21 mouse cellular contexts compared by ENCODE assay signal in genomic region chr16:87711961-87712360, GRCm38 (mm10). TPM values are rescaled to one million over a fixed set of nuclear protein-coding genes. Genes with fewer than 3 reads are reported as not detected.
A peak's percentile ranks its signal among the peaks of the same experiment; 100 is the strongest.
DNase-seq lines count a peak whose midpoint lies in the region; ATAC-seq and TF ChIP-seq lines count a peak whose summit lies in the region.
"Had no signal": no experiment of that assay in that cellular context is flagged by ENCODE, and none has a peak within 500 bp of the region (broad histone marks: within the 10 kb centered on the region; RNA-seq: fewer than 3 reads in every experiment).

No protein-coding gene starts in this region.

- no peaks in the 10 kb centered on the region for H3K27me3 ChIP-seq in megakaryocyte, embryonic 14.5 days (replicated peaks)
- H3K27me3 ChIP-seq in liver, embryonic 13.5 days = no peaks in the 10 kb centered on the region
- no peaks in the 10 kb centered on the region for H3K27me3 ChIP-seq in hindbrain, embryonic 11.5 days (ENCODE audit: control insufficient read depth, insufficient read depth, low read length)
- no peaks in the 10 kb centered on the region for H3K27me3 ChIP-seq in forebrain, embryonic 10.5 days (ENCODE audit: poor library complexity, severe bottlenecking)
- H3K27me3 ChIP-seq: heart, embryonic 12.5 days; hindbrain, embryonic 15.5 days; midbrain, embryonic 13.5 days had no signal

- H3K4me2 ChIP-seq in liver, embryonic 13.5 days = peak overlapping the region; percentile 72
- H3K4me2 ChIP-seq in hindbrain, embryonic 11.5 days (replicated peaks; ENCODE audit: low read depth, low read length) = no peak overlapping the region
- H3K4me2 ChIP-seq: hindbrain, embryonic 15.5 days; midbrain, embryonic 13.5 days had no signal

- 19% methylated on average over 2 of the region's 2 CpGs for WGBS in bone marrow, adult 2 months
- WGBS in liver, embryonic 13.5 days (ENCODE audit: insufficient replicate concordance) = 35% methylated on average over 2 of the region's 2 CpGs
- 85% methylated on average over 2 of the region's 2 CpGs for WGBS in hindbrain, embryonic 11.5 days
- WGBS in forebrain, embryonic 10.5 days = 89% methylated on average over 2 of the region's 2 CpGs

- peaks cover 95% of the 10 kb centered on the region for H3K4me1 ChIP-seq in megakaryocyte, embryonic 14.5 days
- H3K4me1 ChIP-seq in bone marrow, adult 2 months (ENCODE audit: control insufficient read depth, insufficient read depth, low read length) = peaks cover 14% of the 10 kb centered on the region
- H3K4me1 ChIP-seq in liver, embryonic 13.5 days (replicated peaks) = peaks cover 97% of the 10 kb centered on the region
- H3K4me1 ChIP-seq in hindbrain, embryonic 11.5 days (replicated peaks; ENCODE audit: control insufficient read depth, insufficient read depth, low read length) = no peaks in the 10 kb centered on the region
- peaks cover 44% of the 10 kb centered on the region for H3K4me1 ChIP-seq in forebrain, embryonic 10.5 days

- no peak for DNase-seq in liver, embryonic 13.5 days
- no peak for DNase-seq in spleen, adult 12 weeks (ENCODE audit: low spot score)
- no peak for DNase-seq in hindbrain, embryonic 11.5 days (ENCODE audit: low spot score)
- DNase-seq in forebrain, embryonic 10.5 days (ENCODE audit: extremely low spot score, low spot score) = no peak
- DNase-seq: cerebellum, adult 11-12 months; cerebellum, postnatal 10 days; gastrocnemius, postnatal 10 days; heart, adult 18-20 months; kidney, adult 9 months; lung, adult 18-20 months; lung, postnatal 10 days had no signal

- H3K4me3 ChIP-seq in megakaryocyte, embryonic 14.5 days (replicated peaks) = peak overlapping the region; percentile 91
- no peak overlapping the region for H3K4me3 ChIP-seq in bone marrow, adult 2 months (replicated peaks; ENCODE audit: control insufficient read depth, low read depth, low read length)
- peak overlapping the region; percentile 43; the same call in 1 of the 2 replicates for H3K4me3 ChIP-seq in liver, embryonic 13.5 days (replicated peaks)
- H3K4me3 ChIP-seq in hindbrain, embryonic 11.5 days (ENCODE audit: low read depth, low read length) = no peak overlapping the region
- H3K4me3 ChIP-seq in forebrain, embryonic 10.5 days = no peak overlapping the region
- H3K4me3 ChIP-seq: heart, embryonic 12.5 days; hindbrain, embryonic 15.5 days; layer of hippocampus, adult 2 months; limb, embryonic 10.5 days; midbrain, embryonic 13.5 days had no signal

- no peak; the same call in 1 of the 2 replicates for TF ChIP-seq CTCF in bone marrow, adult 2 months (IDR thresholded peaks at IDR 0.05; ENCODE audit: control insufficient read depth, insufficient read depth, low read length)

- H3K27ac ChIP-seq in bone marrow, adult 2 months (ENCODE audit: control insufficient read depth, insufficient read depth, low read depth, low read length, poor library complexity) = peak overlapping the region; percentile 45; the same call in 1 of the 2 replicates
- H3K27ac ChIP-seq in liver, embryonic 13.5 days = peak overlapping the region; percentile 96
- H3K27ac ChIP-seq in hindbrain, embryonic 11.5 days (ENCODE audit: low read depth, low read length) = no peak overlapping the region
- no peak overlapping the region for H3K27ac ChIP-seq in forebrain, embryonic 10.5 days
- H3K27ac ChIP-seq: hindbrain, embryonic 15.5 days; layer of hippocampus, adult 2 months; limb, embryonic 10.5 days; midbrain, embryonic 13.5 days; stomach, postnatal 0 days had no signal

- peak overlapping the region; percentile 61; the same call in 1 of the 2 replicates for H3K9ac ChIP-seq in liver, embryonic 13.5 days
- H3K9ac ChIP-seq in hindbrain, embryonic 11.5 days (ENCODE audit: low read depth, low read length) = no peak overlapping the region
- H3K9ac ChIP-seq: heart, embryonic 12.5 days; hindbrain, embryonic 15.5 days; midbrain, embryonic 13.5 days had no signal

- H3K36me3 ChIP-seq in megakaryocyte, embryonic 14.5 days (replicated peaks; ENCODE audit: low read length) = peaks cover 74% of the 10 kb centered on the region
- peaks cover 17% of the 10 kb centered on the region for H3K36me3 ChIP-seq in liver, embryonic 13.5 days
- peaks cover 5% of the 10 kb centered on the region; the same call in 1 of the 2 replicates for H3K36me3 ChIP-seq in hindbrain, embryonic 11.5 days (ENCODE audit: control insufficient read depth, insufficient read depth, low read length)
- H3K36me3 ChIP-seq in forebrain, embryonic 10.5 days (replicated peaks) = peaks cover 15% of the 10 kb centered on the region
- H3K36me3 ChIP-seq: hindbrain, embryonic 15.5 days had no signal

- no peak for ATAC-seq in megakaryocyte, adult 5-6 weeks (ENCODE audit: poor library complexity, severe bottlenecking)
- no peak for ATAC-seq in liver, embryonic 13.5 days (ENCODE audit: low read depth)
- ATAC-seq in hindbrain, embryonic 11.5 days (ENCODE audit: low FRiP score) = no peak
- ATAC-seq: forebrain, embryonic 14.5 days; midbrain, embryonic 13.5 days had no signal

- no peaks in the 10 kb centered on the region for H3K9me3 ChIP-seq in megakaryocyte, embryonic 14.5 days
- no peaks in the 10 kb centered on the region for H3K9me3 ChIP-seq in liver, embryonic 13.5 days (replicated peaks)
- H3K9me3 ChIP-seq in hindbrain, embryonic 11.5 days (ENCODE audit: control insufficient read depth, low read length) = no peaks in the 10 kb centered on the region
- H3K9me3 ChIP-seq in forebrain, embryonic 10.5 days = no peaks in the 10 kb centered on the region
- H3K9me3 ChIP-seq: heart, embryonic 12.5 days; hindbrain, embryonic 15.5 days; limb, embryonic 10.5 days; midbrain, embryonic 13.5 days had no signal

- TF ChIP-seq POLR2A in bone marrow, adult 2 months (IDR thresholded peaks at IDR 0.05; ENCODE audit: borderline replicate concordance, control insufficient read depth, low read depth, low read length) = no peak

RNA-seq across cellular contexts. Expression of gene Bach1, which starts 13.2 kb away (rescaled TPM):
- 6.0 and 6.3 TPM in 2 replicates for polyA plus RNA-seq in megakaryocyte, embryonic 14.5 days (2012; ENCODE audit: insufficient read depth, low replicate concordance)
- total RNA-seq in megakaryocyte, adult 5-6 weeks (2015) = 52.2 and 53.5 TPM in 2 replicates
- total RNA-seq in megakaryocyte, adult 5-6 weeks (2017) = 90.8 and 98.4 TPM in 2 replicates
- polyA plus RNA-seq in bone marrow, adult 2 months (2011; ENCODE audit: insufficient read depth, insufficient read length, low replicate concordance, missing spikeins) = 7.0 and 14.9 TPM in 2 replicates
- 6.3 and 9.0 TPM in 2 replicates for polyA plus RNA-seq in liver, embryonic 13.5 days (2015; fragmentation: Nextera tagmentation; extraction: Ambion mirVana)
- polyA plus RNA-seq in hindbrain, embryonic 11.5 days (2014; fragmentation: Nextera tagmentation; extraction: Ambion mirVana) = 24.8 and 30.2 TPM in 2 replicates
- 10.8 and 12.0 TPM in 2 replicates for polyA plus RNA-seq in forebrain, embryonic 10.5 days (2016; fragmentation: Nextera tagmentation; extraction: Ambion mirVana)

Comparison
In these comparisons a context has a peak if more than half of its experiments do, and no peak if none do; other contexts are left out.
1. H3K4me3 ChIP-seq: peak in megakaryocyte, embryonic 14.5 days (single experiment) and liver, embryonic 13.5 days (single experiment); none in bone marrow, adult 2 months (single experiment), hindbrain, embryonic 11.5 days (single experiment) and forebrain, embryonic 10.5 days (single experiment).
2. H3K27ac ChIP-seq: peak in bone marrow, adult 2 months (single experiment) and liver, embryonic 13.5 days (single experiment); none in hindbrain, embryonic 11.5 days (single experiment) and forebrain, embryonic 10.5 days (single experiment).